Mouse (Mus musculus): Measurements from ENCODE around the gene Cnr2.

DNA sequence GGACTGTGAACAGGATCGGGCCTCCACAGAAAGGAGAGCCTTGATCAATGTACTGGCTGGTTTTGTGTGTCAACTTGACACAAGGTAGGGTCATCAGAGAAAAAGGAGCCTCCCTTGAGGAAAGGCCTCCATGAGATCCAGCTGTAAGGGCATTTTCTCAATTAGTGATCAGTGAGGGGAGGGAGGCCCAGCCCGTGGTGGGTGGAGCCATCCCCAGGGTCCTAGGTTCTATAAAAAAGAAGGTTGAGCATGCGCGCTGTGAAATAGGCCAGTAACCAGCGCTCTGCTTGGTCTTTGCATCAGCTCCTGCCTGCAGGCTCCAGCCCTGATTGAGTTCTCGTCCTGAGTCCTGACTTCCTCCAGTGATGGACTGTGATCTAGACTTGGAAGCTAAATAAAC is 10.7 kb upstream of the Cnr2 start:
- TF ChIP-seq EP300 (IDR thresholded peaks at IDR 0.05; ENCODE audit: insufficient read depth, low read depth, low read length) (no peak), CTCF (IDR thresholded peaks at IDR 0.05; ENCODE audit: low read depth, low read length) (no peak), POLR2A (IDR thresholded peaks at IDR 0.05; ENCODE audit: insufficient read depth, low read length) (no peak)
